ENCODE assay signal across 14 mouse cellular contexts in the genomic region with DNA sequence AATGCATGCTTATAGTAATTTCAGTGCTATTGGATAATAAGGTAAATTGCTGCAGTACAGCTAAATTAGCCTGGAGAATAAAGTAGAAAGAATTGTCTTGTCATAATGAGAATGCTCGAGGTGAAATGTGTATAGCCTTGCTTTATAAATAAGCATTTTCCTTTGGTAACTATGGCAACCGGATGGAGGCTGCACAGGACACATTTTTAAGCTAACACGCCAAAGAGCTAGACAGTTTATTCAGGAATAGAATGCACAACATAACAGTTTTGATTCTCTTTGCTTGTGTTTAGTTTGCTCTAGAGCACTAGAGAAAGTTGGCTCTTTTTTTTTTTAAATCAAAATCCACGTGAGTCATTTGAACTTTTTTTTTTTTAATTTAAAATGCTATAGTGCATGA. TPM values are rescaled to one million over a fixed set of nuclear protein-coding genes. Genes with fewer than 3 reads are reported as not detected.
"Had no signal": no experiment of that assay in that cellular context is flagged by ENCODE, and none has a peak within 500 bp of the region (broad histone marks: within the 10 kb centered on the region; RNA-seq: fewer than 3 reads in every experiment).

No protein-coding gene starts in this region.

- H3K27me3 ChIP-seq: limb, embryonic 13.5 days; neural tube, embryonic 12.5 days had no signal

- H3K9me3 ChIP-seq: limb, embryonic 13.5 days; neural tube, embryonic 12.5 days had no signal

- H3K4me1 ChIP-seq: limb, embryonic 13.5 days; neural tube, embryonic 12.5 days had no signal

- H3K9ac ChIP-seq: limb, embryonic 13.5 days; liver, embryonic 14.5 days; neural tube, embryonic 12.5 days had no signal

- H3K4me2 ChIP-seq: limb, embryonic 13.5 days; neural tube, embryonic 12.5 days had no signal

- DNase-seq: kidney, adult 11 months; kidney, adult 9 months; left cerebral cortex, postnatal 4 days; lung, adult 18-20 months; retina, postnatal 1 day; right cerebral cortex, postnatal 4 days; spleen, adult 18-20 months; thymus, adult 2 months; thymus, postnatal 25 days had no signal

- H3K27ac ChIP-seq: kidney, postnatal 0 days; limb, embryonic 13.5 days; liver, embryonic 14.5 days; neural tube, embryonic 12.5 days had no signal

- H3K4me3 ChIP-seq: limb, embryonic 13.5 days; neural tube, embryonic 12.5 days had no signal

- H3K36me3 ChIP-seq: limb, embryonic 13.5 days; neural tube, embryonic 12.5 days had no signal

RNA-seq across cellular contexts. Expression of a gene that starts 49.6 kb away (rescaled TPM):
- total RNA-seq: monocyte, adult 5-6 weeks had no signal
